In the genomic region with DNA sequence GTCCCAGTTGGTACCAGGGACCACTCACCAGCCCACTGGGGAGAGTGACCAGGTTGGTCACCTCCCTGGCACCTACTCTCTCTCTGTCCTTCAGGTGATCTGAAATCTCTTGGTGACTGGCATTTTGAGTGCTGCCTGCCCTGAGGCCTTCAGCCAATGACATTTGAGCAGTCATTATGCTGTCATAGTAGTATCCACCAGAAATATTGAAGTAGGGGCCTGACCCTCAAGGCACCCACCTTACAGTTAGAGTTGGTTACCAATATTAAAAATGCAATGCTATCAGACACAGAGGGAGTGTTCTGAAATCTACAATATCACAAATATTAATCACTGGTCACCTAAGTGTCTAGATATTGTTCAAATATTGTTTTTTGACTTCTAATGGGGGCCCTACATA, we compare ENCODE assay signal across 8 mouse cellular contexts. TPM values are rescaled to one million over a fixed set of nuclear protein-coding genes. Genes with fewer than 3 reads are reported as not detected.
DNase-seq lines count a peak whose midpoint lies in the region; ATAC-seq and TF ChIP-seq lines count a peak whose summit lies in the region.

A gene (minus strand): TSS at position 101 of the 400 bp plus-strand sequence.

- H3K27ac ChIP-seq in gastrocnemius, adult 2 months: no peak within 1 kb of the TSS
- no peak within 1 kb of the TSS for H3K27ac ChIP-seq in forebrain, embryonic 13.5 days

- no peak within 1 kb of the TSS for H3K4me3 ChIP-seq in gastrocnemius, adult 2 months
- H3K4me3 ChIP-seq in G1E (ENCODE audit: low read depth, low read length): no peak within 1 kb of the TSS
- H3K4me3 ChIP-seq in forebrain, embryonic 13.5 days: no peak within 1 kb of the TSS

- no peaks in the 10 kb centered on the region for H3K9me3 ChIP-seq in G1E (replicated peaks)
- no peaks in the 10 kb centered on the region for H3K9me3 ChIP-seq in forebrain, embryonic 13.5 days (replicated peaks)

- peaks cover 19% of the 10 kb centered on the region; the same call in 1 of the 2 replicates for H3K4me1 ChIP-seq in G1E (ENCODE audit: insufficient read depth, low read depth, low read length)
- H3K4me1 ChIP-seq in forebrain, embryonic 13.5 days: no peaks in the 10 kb centered on the region

- H3K4me2 ChIP-seq in forebrain, embryonic 13.5 days: no peak within 1 kb of the TSS

- no peak for ATAC-seq in G1E (ENCODE audit: extremely low read depth, insufficient number of reproducible peaks, low FRiP score, poor library complexity, severe bottlenecking)
- ATAC-seq in forebrain, embryonic 13.5 days: no peak
- ATAC-seq in inflammation-experienced regulatory T-cells, adult 6 months: no peak
- no peak for ATAC-seq in megakaryocyte, adult 5-6 weeks (ENCODE audit: poor library complexity, severe bottlenecking)

- peaks cover 3% of the 10 kb centered on the region for H3K36me3 ChIP-seq in G1E (replicated peaks)
- H3K36me3 ChIP-seq in forebrain, embryonic 13.5 days (ENCODE audit: poor library complexity, severe bottlenecking): no peaks in the 10 kb centered on the region

- H3K27me3 ChIP-seq in G1E (ENCODE audit: insufficient read depth, low read length): no peaks in the 10 kb centered on the region
- H3K27me3 ChIP-seq in forebrain, embryonic 13.5 days: no peaks in the 10 kb centered on the region

- no peak within 1 kb of the TSS for H3K9ac ChIP-seq in forebrain, embryonic 13.5 days

- intact Hi-C loops in gastrocnemius, adult 2 months (cut with DNase I): no loop called here

- no peak for TF ChIP-seq CTCF in gastrocnemius, adult 2 months (IDR thresholded peaks at IDR 0.05)
- no peak for TF ChIP-seq CTCF in G1E (IDR thresholded peaks at IDR 0.05; ENCODE audit: low read depth, low read length)

- no peak for DNase-seq in gastrocnemius, postnatal 4 days (ENCODE audit: low spot score in 2 of 2)
- DNase-seq in gastrocnemius, adult 2 months: no peak
- DNase-seq in G1E (ENCODE audit: low spot score): no peak
- no peak for DNase-seq in urinary bladder, postnatal 36 days (ENCODE audit: low spot score in 2 of 2)
- no peak for DNase-seq in spleen, adult 12 weeks (ENCODE audit: low spot score)

RNA-seq across cellular contexts. Expression of the gene that starts here (rescaled TPM):
- 100 to 1,000 TPM in 1 of 2 experiments, 10 to 100 TPM in 1; 91.9 to 101 TPM for total RNA-seq in gastrocnemius, postnatal 4 days (2021)
- total RNA-seq in gastrocnemius, adult 2 months (2021): 10 to 100 TPM in 1 of 2 experiments, 1 to 10 TPM in 1; 5.1 to 10.5 TPM
- total RNA-seq in G1E (2014; fragmentation: Nextera tagmentation) (65.5 and 70.1 TPM in 2 replicates), G1E (2017) (164 and 180 TPM in 2 replicates)
- polyA plus RNA-seq in G1E (2012): 53.4 and 71.7 TPM in 2 replicates
- polyA plus RNA-seq in forebrain, embryonic 13.5 days (2015; fragmentation: Nextera tagmentation; extraction: Ambion mirVana): 155 and 162 TPM in 2 replicates
- 10 to 100 TPM; 36.4 to 76.0 (median 40.0) TPM for polyA plus RNA-seq in inflammation-experienced regulatory T-cells, adult 6 months (2017; shearing (Covaris generic))
- 124 and 167 TPM in 2 replicates for total RNA-seq in megakaryocyte, adult 5-6 weeks (2015)
- 122 and 137 TPM in 2 replicates for total RNA-seq in megakaryocyte, adult 5-6 weeks (2017)

Comparison
In these comparisons a context has a peak if more than half of its experiments do, and no peak if none do; other contexts are left out.
1. RNA of the gene that starts here (total RNA-seq): 122 to 167 TPM in megakaryocyte, adult 5-6 weeks, 65.5 to 180 TPM in G1E and 91.9 to 101 TPM in gastrocnemius, postnatal 4 days; 5.1 to 10.5 TPM in gastrocnemius, adult 2 months; every median in the first group is over 4 times any median in the second.